Mouse (Mus musculus) B cell, adult 2 months (primary cell): ENCODE data around the gene Ddc.

Experiments used
- DNase-seq, 2 experiments: peaks; one replicate each; pipeline ENCODE4 v3.0.0; 2022

The Ddc gene

DNA sequence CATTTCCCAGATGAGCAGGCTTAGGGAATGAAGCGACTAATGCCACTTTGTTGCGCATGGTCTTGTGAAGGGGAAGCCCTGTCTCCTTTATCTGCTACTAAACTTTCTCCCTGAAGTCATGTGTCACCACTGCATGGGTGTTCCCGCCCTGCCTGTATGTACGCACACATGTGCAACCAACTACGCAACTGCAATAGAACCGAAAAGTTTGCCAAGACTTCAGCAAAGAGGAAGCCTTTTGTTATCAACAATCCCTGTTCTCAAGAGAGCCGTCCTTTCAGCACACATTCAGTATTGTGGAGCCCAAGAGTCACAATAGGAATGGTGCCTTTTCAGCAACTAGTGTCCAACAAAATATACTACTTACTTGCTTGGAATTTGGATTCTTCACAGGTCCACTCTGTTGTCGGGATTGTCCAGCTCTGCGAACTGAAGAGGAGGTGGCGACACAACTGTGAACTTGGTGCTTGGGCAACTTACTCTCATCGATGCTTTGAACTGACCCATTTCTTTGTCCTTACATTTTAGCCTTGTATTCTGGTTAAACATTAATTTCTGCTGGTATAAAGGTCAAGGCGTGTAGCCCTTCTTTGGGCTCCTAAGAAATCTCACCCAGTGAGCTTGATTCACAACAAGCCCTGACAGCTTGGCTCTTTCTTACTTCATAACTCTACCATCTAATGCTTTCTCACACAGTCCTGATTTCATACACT lies at the start of gene Ddc:
Ddc (minus strand) TSS at position 500 of the 713 bp plus-strand sequence.
- no peak for DNase-seq

DNA sequence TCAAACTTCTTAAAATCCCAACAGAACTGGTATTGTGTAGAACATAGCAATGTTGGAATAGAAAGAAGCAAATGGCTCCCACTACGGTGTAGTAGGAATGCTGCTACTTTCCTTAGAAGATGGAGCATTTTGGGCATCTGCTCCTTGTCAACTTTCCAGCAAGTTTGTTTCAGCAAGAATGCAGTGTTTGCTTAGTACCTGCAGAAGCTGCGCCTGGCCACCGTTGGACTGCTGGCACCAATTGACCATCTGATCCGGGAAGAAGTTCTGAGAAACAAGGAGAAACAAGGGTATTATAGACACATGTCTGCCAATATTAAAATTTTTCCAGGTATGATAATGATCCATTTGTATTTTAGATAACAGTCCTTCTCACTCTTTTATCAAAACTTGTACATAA lies 47.8 kb upstream of the Ddc start:
- DNase-seq: no peak

DNA sequence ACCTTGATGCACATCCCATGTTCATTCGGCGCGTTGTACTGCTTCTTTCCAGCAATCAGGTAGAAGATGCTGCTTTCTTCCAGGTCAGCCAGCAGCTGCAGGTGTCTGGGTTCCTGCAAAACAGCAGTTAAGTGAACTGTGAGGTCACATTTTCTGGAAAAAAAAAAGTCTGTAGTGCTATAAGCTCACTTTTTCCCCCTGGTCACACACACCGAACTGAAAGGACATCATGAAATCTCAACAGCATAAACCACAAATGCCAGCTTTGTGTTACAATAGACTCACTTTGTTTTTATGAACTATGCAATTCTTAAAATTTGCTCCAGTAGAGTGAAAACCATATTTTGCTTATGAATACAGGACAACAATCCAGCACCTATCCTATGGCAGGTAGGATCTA lies 46.9 kb upstream of the Ddc start:
- DNase-seq: no peak

DNA sequence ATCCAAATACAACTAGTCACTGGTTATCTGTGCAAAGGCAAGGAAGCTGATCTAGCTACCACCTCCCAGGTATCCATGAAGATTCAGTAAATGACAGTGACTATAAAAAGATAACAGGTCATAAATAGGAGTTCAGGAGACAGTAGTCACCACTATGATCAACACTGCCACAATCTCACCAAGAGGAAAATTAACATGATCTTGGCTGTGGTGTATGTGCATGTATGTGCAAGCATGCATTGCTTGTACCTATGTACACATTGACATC lies 46.1 kb upstream of the Ddc start:
- DNase-seq: no peak

DNA sequence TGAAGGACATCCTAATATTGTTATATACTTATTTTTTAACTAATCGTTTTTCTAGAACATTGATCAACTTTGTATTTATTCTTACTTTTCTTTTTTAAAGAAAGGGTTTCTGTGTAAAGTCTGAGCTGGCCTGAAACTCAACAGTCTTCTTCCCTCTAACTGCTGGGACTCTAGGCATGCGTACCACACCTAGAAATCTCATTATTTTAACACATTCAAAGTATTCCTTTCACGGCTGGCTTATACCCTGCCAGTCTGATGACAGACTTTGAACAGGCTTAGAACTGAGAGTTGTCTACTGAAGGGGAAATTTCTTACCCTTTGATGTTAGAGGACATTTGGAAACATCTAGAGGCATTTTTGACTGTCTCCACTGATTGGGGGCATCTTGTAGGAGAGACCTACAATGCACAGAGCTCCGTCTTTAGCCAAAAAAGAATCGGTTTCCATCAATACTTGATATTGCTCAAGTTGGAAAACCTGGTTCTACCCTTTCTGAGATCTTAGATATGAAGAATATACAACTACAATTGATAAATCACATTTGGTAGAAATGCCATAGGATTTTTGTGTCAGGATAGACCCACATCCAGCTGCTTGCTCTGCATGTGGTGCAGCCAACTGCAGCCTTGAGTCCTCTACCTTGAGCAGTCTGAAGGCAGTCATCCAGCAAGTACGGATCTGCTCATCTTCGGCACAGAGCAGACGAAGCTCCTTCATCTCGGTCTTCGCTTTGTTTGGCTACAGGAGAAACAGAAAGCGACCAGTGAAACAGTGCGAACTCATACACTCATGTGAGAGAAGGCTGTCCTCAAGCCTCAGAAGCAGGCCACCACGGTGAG lies 45.5 kb upstream of the Ddc start:
- no peak for DNase-seq

DNA sequence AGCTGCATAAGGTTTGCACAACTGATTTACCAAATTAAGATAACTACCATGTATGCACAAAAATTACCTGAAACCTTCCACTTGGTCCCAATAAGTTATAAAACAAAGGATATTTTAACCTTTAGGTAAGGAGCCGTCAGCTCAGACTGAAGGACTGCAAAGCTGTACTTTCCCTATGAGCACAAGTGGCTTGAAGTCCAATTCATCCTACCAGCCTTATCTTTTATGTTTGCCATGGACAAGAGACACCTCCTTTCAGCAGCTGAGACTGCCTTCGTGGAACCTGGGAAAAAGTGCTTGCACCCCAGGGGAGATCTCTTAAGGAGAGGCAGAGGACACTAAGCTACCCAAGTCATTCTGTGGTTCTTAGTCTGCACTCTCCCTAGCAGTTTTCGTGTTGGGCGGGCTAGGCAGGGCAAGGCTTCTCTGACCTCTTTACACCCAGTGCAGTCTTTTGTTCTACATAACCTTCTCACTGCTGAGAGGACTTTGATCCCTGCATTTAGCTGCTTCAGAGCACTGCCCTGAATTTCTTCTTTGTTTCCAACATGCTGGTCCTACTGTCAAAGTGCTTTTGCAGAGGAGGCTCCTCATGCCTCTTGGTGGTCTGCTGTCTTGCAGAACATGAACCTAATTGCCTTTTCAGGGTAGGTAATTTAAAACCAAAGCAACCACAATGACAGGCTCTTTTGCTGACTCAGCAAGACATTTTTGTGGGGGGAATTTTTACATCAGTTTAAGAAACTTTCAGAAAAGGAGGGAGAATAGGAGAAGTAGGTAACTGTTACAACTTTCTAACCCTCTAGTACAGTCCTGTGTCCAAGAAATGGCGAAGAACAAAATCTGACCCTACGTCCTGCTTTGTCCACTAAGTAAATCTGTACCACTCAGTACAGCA lies 44.6 kb upstream of the Ddc start:
- no peak for DNase-seq

DNA sequence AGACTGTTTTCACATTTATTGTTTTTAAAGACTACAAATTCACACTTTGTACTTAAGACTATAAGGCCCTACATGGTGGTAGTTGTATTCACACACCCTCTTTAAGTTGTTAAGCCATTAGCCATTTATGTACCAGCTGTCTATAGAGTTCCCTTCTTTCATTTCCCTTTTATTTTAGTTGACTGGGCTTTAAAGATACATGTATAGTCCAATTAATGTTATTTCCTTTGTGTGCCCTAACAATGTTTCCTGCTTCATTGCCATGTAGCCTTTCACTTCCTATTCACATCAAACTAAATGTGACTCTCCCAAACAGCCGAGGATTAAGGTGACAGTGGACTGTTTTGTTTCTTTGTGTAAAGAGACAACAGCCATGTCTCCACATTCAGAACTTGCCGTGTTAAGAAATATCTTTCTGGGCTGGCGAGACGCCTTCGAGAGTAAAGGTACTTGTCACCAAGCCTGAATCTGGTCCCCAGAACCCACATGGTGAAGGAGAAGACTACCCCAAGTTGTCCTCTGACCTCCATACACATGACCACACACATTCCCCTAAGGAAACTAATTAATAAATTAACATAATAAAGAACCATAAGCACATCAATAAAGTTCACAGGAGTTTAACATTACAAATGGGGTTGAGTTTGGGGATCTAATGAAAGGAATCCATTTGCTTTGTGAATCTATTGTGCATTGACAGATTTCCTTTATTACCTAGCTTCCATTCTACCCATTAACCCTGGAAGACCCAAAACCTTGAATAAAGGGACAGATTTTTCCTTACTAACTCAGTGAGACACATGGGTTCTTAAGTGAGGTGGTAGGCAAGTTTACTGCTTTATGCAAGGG lies 43.1 kb upstream of the Ddc start:
- DNase-seq: no peak

DNA sequence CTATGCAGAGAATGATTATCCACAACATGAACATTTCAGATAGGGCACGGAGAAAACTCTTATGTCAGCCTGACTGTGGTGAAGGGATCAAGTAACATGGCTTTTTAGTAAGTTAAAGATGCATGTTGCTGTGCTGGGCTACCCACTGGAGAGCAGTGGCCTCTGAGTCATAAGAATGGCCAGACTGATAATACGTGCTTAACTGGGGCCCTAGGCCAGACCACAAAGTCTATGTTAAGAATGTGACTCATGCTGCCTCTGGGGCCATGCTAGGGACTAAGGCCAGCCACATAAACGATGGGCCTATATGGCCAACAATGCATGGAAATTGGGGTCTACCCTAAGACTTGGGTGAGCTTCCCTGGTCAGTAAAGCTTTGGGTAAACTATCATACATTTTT lies 41.7 kb upstream of the Ddc start:
- DNase-seq: no peak

DNA sequence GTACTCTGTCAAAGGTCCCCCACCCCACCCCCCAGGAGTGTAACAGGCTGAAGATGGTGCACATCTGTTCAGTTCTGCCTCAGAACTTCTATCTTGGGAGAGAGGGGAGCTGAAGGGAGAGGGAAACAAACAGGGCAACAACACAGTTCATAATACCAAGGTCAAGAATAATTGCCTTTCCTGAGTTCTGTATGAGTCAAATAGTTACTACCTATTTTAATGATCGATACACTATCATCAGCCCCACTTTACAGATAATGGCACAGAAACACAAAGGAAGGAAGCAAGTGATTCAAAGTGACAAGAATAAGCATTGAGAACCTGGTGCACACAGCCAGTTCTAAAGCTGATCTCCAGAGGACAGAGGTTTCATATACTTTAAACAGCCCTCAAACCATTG lies 40.6 kb upstream of the Ddc start:
- DNase-seq: no peak

DNA sequence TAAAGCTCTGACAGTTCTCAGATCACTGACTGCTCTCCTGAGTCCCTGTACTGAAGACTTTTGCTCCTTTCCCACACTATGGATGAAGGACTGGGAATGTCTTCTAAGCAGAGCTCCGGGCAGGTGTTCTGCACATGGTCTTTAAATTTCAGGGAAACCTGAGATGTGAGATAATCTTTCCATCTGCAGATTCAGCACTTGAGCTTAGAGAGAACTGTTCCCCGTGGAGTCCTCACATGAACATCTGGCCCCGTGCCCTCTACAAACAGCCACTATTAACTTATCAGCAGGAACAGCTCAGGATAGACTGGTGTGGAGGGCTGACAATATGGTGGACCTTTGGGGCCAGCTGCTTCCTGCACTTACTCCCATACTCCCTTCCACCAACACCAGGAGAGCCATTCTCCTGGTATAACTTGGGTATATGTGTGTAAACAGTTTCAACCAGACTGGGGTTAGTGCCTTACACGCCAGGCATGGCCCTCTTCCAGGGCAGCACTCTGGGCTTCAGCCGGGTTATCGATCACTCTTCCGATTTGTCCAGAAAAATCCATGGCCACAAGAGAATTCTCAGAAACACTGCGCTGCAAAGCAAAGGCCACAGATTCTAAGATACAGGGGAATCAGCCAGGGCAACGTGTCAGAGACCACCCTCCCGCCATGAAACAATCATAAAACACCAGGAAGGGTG lies 39.5 kb upstream of the Ddc start:
- no peak for DNase-seq

DNA sequence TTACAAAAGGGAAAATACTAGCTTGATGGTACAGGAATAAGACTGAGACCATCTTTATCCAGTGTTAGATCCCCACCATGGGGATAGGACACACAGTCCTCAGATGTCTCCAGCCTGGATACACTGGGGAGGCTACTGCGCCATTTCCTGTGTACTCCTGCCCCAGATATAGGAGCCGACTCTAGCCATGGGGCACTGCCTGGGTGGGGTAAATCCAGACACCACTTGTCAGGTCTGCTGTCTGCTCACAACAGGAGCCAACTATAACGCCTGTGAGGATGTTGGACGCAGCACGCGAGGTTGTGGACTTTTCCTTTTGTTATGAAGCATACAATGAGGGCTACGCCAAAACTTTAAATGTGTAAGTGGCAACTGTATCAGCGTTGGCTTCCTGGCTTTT lies 36.9 kb upstream of the Ddc start:
- DNase-seq: no peak

DNA sequence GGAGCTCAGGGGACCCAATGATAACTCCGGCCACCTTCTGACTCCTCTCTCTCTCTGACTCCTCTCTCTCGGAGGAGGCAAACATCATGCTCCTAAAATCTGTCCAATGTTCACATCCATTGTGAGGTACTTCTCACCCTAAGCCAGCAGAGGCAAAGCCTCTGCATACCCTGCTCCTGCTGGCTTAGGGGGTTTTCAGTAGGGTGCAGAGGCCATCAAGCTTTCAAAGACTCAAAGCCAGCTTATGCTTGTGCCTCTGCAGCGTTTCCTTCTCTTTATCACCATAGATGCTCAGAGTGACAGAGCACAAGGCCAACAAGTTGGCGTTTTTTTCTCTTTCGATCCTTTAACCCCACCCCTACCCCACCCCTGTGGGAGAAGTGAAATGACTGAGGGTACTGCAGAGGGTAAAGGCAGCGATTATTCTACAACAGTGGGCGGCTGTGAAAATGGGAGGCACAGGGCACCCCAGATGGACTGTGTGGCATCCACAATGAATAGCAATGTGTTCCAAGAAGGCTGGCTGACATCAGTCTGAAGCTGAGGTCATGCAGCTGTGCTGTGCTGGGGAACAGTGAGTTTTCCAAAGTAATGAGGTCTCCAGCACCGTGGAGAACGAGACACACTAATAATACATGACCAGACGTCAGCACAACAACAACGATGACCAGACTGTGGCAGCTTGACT lies 34.3 kb upstream of the Ddc start:
- no peak for DNase-seq

DNA sequence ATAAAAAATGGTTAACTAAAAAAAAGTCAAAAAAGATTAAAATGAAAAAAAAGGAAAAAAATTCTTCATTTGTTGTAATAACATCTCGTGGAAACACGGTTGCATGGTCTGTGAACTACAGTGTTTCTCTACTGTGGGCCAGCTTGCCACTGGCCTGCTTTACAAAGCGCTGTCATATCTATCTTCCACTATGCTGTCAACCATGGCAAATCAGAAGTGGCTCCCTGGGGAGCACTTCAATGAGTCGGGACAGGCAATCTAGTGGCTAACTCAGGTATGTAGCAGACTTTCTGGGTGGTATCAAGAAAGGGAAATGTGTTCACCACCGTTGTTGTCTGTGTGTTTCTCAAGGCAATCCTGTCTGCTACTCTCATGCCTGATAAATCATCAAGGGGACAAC lies 33.7 kb upstream of the Ddc start:
- DNase-seq: no peak

DNA sequence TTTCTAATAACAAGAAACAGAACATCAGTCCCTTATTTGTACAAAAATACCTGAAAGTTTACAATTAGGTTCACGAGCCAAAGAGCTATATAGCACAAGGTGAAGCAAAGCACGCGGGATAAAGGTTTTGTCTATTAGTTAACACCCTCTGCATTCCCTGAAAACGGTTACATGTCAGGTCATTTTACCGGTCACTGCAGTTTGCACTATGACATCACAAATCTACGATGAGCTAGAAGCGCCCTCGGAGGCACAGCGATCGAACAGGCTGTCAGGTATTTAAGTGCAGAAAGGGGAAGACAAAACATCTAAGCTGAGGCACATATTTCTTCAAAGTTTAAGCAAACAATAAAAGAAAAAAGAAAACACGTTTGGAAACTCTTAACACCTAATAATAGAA lies 32.6 kb upstream of the Ddc start:
- DNase-seq: no peak

DNA sequence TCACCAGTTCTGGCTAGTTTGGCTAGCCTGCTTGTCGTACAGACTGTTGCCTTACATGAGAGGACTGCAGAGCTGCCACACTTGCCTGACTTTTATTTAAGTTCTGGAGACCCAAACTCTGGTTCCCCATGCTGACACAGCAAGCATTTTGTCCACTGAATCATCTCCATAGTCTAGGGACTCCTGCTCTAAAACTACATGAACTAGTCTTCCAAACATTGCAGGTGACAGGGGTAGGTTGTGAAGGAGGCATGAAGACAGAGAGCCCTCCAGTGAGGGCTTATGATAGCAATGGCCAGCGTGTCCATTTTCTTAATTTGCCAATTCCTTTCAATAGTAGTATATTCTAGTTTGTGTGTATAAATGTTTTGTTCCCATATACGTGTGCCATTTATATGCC lies 31.1 kb upstream of the Ddc start:
- DNase-seq: no peak

DNA sequence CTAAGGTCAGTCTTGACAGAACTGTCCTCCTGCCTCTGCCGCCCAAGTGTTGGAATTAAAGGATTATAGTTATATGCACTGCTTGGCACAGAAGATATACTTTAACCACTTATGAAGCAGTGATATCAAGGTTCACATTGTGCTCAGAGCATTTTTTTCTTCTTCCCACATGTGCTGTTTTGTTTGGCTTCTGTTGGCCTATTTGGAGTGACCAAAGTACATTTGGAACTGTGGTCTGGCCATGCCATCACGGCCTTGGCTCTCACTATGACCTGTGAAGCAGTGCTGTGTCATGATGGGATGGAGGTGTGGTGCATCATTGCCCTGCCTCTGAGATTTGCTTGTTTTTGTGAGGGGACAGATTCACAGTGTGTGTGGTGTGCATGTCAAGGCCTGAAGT lies 30.6 kb upstream of the Ddc start:
- no peak for DNase-seq

DNA sequence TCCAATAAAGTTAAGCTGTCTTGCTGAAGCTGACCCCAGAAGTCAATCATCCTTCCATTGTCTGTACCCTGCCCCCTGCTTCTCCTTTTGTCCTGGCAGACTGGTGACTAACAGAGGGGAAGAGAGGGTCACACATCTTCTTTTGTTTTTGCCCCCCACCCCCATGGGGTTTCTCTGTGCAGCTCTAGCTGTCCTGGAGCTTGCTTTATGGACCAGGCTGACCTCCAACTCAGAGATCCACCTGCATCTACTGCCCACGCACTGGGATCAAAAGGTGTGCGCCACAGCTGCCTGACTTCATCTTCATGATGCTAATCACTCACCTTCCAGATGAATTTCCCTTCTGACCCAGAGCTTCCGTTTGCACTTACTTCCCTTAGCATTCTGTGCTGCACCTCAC lies 26.0 kb upstream of the Ddc start:
- no peak for DNase-seq

DNA sequence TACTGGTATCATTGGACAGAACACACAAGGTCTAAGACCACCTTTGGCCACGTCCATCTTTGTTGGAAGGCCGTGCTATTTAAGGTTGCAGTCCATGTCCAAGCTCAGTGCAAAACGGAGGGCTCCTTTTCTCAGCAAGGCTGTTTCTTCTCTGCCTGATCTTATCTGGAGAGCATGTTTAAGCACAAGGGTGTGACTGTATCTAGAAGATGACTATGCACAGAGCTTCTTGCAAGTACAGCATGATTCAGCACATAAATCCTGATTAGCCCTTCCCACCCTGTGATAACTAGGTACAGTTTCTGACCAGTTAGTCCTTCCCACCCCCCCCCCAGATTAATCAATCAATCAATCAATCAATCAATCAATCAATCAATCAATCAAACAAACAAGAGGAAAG lies 25.4 kb upstream of the Ddc start:
- no peak for DNase-seq

DNA sequence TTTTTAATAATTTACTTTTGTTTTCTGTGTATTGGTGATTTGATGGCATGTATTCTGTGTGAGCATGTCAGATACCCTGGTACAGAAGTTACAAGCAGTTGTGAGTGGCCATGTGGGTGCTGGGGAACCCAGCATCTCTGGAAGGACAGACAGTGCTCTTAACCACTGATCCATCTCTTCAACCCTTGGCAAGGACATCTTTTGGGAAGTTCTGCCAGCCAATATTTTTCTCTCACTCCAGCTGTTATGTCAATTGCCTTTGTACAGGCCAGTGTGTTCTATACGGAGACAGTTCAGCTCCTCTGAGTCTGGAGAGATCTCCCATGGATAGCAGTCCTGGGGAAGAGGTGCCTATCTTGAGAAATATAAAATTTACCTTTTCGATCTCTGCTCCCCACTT lies 24.2 kb upstream of the Ddc start:
- no peak for DNase-seq

DNA sequence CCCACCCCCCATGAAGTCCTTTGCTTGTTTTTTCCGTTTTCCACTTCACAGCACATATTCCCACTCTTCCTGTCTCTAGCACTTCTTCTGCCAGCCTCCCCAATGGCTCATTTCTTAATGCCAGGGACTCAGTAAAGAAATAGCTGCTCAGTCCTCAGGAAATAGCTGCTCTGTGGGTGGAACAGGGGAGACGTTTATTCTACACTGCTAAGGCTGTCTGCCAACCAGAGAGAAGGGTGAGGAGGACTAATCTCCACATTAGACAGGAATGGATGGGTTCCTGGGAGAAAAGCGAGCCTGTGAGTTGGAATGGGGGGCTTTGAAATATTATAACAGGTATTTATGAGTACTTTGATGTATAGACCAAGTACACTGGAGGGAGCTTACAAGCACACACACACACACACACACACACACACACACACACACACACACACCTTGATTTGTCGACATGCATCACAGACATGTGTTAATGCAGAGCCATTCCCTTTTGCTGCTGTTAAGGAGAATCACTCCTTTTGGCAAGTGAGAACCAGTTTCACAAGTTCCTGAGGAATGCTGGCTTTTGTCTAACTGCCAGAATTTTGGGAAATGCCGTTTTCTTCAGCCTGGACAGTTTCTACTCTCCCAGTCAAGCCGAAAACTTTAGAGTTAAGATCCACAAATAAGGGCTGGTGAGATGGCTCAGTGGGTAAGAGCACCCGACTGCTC lies 9.9 kb upstream of the Ddc start:
- no peak for DNase-seq

DNA sequence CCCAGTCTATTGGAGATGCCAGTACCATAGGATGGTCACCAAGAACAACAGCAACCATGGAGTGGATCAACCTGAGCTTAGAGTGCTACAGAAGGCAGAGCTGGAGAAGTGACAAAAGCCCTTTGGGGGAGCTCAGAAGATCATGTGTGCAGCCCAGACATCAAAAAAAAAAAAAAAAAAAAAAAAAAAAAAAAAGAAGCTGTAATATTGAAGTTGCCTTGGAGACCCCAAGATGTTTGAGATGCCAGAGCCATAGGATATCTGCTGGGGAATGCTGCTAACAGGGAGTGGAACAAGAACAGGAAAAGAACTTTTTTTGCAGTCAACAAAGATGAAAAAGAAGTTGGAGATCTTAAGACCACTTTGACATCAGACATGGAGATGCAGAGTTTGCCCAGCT lies 7.6 kb upstream of the Ddc start:
- DNase-seq: no peak
